Mouse (Mus musculus): ENCODE data around the gene Igsf21. TPM values are rescaled to one million over a fixed set of nuclear protein-coding genes. Genes with fewer than 3 reads are reported as not detected.

The Igsf21 gene
- polyA plus RNA-seq, 1 experiment: 36.1 TPM

DNA sequence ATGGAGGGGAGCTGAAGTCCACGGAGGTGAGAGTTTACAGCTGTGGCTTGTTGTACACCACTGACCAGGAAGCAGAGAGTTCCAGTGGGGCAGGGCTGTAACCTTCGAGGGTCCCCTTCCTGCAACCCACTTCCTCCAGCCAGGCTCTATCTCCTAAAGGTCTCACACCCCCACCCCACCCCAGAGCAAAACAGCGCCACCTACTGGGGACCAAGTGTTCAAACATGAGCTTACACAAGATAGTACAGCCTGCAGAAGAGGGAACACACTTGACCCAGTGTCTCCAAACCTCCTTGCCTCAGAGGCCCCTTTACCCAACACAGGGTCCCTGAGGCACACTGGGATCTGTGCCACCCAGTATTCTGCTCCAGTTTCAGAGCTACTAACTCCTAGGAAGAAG lies 87.0 kb downstream of the Igsf21 start:
- TF ChIP-seq POLR2A (IDR thresholded peaks at IDR 0.05; ENCODE audit: borderline replicate concordance, extremely low read depth, insufficient read depth, insufficient read length, poor library complexity, severe bottlenecking) (no peak), CTCF (IDR thresholded peaks at IDR 0.05; ENCODE audit: borderline replicate concordance, extremely low read depth, insufficient read depth, insufficient read length) (peak; percentile 56; the same call in 1 of the 2 replicates)

DNA sequence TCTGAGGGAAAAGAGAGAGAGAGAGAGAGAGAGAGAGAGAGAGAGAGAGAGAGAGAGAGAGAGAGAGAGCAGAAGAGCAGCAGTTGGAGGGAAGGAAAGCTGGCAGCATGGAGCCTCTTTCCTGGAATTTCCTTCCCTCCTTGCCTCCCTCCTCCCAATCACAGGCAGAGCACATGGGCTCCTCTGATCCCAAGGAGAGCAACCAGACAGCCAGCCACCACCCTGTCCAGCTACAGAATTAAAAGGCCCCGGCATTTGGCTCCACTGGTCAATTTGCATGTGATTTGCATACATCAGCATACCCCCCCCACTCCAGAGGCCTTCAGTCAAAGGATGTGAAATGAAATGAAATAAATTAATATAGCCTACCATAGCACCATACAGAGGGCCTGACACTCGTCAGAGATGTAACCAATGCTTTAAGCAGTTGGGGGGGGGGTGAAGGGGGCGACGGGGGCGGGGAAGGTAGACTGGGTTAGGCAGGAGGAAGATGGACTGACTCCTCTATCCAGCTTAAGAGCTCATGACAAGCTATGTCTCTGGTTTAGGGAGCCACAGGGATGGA lies 91.6 kb downstream of the Igsf21 start:
- TF ChIP-seq CTCF (IDR thresholded peaks at IDR 0.05; ENCODE audit: borderline replicate concordance, extremely low read depth, insufficient read depth, insufficient read length) (no peak), POLR2A (IDR thresholded peaks at IDR 0.05; ENCODE audit: borderline replicate concordance, extremely low read depth, insufficient read depth, insufficient read length, poor library complexity, severe bottlenecking) (no peak)
- DNase-seq (ENCODE audit: low read depth): peak; percentile 75

More for the DNA sequence above, 87.0 kb downstream of the Igsf21 start:
- DNase-seq (ENCODE audit: low read depth): no peak

DNA sequence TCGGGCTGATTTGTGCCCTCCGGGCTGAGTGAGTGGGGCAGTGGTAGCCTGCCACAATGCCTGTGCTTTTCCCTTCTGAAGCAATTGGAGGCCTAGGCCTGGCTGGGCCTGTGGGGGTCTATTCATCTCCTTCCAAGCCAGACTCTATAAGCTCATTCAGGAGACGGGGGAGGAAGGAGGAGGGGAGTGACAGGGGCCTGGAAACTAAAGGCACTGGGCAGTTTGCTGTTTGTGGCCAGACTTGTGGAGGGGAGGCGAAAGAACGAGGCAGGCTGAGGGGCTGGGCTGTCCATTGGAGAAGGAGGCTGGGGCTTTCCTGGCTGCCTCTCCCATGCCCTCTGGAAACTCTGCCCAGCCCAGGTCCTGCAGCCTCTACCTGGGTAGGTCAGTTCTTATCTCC lies 92.1 kb downstream of the Igsf21 start:
- TF ChIP-seq CTCF (IDR thresholded peaks at IDR 0.05; ENCODE audit: borderline replicate concordance, extremely low read depth, insufficient read depth, insufficient read length) (no peak), POLR2A (IDR thresholded peaks at IDR 0.05; ENCODE audit: borderline replicate concordance, extremely low read depth, insufficient read depth, insufficient read length, poor library complexity, severe bottlenecking) (no peak)
- peak; percentile 87 for DNase-seq (ENCODE audit: low read depth)

DNA sequence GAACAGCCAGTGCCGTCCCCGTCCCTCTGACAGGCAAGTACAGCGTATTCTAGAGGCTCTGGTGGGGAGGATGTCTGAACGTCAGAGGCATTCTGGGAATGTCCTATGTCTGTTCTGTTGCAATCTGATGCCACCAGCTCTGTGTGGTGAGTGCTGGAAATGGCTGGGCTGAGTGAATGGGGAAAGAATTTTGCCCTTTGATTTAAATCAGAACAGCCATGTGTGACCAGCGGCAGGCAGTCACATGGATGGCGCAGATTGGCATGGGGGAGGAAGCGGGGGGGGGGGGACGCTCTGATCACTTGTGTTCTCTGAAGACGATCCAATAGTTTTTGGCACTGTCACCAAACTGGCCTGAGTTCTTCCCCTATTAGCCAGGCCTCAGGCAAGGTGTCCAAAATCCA lies 92.9 kb downstream of the Igsf21 start:
- TF ChIP-seq CTCF (IDR thresholded peaks at IDR 0.05; ENCODE audit: borderline replicate concordance, extremely low read depth, insufficient read depth, insufficient read length) (no peak), POLR2A (IDR thresholded peaks at IDR 0.05; ENCODE audit: borderline replicate concordance, extremely low read depth, insufficient read depth, insufficient read length, poor library complexity, severe bottlenecking) (no peak)
- DNase-seq (ENCODE audit: low read depth): peak; percentile 66

DNA sequence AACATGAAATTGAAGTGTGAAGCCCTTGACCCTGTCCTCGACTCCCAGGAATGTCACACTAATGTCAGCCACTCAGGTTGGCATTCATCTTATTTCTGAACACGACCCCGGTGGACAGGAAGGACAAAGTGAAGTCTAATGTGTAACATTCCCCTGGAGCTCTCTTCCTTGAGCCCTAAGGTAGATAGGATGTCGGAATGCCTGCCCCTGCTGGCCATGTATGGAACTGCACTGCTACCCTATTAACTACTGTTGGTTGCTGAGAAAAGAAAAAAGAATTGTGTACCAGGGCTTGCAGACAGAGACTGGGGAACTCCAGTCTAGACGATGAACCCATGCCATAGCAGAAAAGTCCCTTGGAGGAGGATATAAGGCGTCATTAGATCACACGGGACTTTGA lies 93.5 kb downstream of the Igsf21 start:
- peak; percentile 84; the same call in 1 of the 2 replicates for TF ChIP-seq CTCF (IDR thresholded peaks at IDR 0.05; ENCODE audit: borderline replicate concordance, extremely low read depth, insufficient read depth, insufficient read length)
- TF ChIP-seq POLR2A (IDR thresholded peaks at IDR 0.05; ENCODE audit: borderline replicate concordance, extremely low read depth, insufficient read depth, insufficient read length, poor library complexity, severe bottlenecking): no peak
- DNase-seq (ENCODE audit: low read depth): peak; percentile 73

DNA sequence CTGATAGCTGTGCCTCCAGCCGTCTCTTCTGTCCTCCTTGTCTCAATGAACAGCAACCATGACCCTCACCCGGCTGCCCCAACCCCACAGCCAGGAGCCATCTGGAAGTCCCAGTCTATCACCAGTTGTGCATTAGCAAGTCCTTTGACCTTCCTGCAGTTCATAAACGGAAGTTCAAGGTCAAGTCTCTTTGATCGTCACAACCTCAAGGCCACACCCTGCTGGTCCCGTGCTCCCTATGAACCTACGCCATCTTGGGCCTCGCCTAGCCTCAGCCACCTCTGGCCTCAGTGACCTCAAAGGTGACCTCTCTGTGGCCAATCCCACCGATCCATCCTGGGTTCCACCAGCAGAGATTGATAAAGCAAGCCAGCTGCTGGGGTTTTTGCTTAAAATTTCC lies 96.9 kb downstream of the Igsf21 start:
- TF ChIP-seq CTCF (IDR thresholded peaks at IDR 0.05; ENCODE audit: borderline replicate concordance, extremely low read depth, insufficient read depth, insufficient read length) (no peak), POLR2A (IDR thresholded peaks at IDR 0.05; ENCODE audit: borderline replicate concordance, extremely low read depth, insufficient read depth, insufficient read length, poor library complexity, severe bottlenecking) (no peak)
- DNase-seq (ENCODE audit: low read depth): no peak

DNA sequence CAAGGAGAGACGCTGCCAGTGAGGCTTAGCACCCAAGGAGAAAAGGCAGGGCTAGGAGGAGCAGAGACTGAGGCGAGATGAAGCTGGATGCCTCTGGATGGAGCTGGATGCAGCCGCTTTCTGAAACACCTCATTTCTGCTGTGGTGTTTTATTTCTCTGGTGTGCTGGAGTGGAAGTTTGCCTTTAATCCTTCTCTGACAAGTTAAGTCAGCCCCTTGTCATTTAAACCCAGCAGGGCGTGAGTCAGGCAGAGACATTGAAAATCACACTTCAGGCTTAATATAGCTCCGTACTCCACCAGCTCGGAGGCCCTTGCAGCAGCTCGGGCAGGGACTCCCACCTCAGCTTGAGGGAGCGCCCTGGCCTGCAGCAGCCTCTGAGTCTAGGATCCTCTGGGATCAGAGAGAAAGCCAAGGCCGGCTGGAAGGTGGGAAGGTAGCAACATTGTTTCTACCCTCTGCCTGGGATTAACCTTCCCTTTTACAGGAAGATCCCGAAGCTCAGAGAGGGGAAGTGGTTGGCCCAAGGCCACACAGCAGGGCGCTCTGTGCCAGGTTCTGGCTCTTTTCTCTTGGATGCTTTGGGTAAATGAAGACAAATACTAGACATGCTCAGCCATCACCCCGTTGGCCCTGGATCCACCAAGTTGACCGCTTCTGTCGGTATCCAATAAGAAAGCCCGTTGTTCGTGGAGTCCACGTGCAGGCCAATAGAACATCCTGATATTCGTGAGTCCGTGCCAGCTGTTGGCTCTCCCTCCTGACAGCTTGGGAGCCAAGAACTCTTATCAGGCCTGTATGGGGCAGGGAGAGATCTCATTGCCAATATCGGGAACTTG lies 98.5 kb downstream of the Igsf21 start:
- DNase-seq (ENCODE audit: low read depth): peak; percentile 69

DNA sequence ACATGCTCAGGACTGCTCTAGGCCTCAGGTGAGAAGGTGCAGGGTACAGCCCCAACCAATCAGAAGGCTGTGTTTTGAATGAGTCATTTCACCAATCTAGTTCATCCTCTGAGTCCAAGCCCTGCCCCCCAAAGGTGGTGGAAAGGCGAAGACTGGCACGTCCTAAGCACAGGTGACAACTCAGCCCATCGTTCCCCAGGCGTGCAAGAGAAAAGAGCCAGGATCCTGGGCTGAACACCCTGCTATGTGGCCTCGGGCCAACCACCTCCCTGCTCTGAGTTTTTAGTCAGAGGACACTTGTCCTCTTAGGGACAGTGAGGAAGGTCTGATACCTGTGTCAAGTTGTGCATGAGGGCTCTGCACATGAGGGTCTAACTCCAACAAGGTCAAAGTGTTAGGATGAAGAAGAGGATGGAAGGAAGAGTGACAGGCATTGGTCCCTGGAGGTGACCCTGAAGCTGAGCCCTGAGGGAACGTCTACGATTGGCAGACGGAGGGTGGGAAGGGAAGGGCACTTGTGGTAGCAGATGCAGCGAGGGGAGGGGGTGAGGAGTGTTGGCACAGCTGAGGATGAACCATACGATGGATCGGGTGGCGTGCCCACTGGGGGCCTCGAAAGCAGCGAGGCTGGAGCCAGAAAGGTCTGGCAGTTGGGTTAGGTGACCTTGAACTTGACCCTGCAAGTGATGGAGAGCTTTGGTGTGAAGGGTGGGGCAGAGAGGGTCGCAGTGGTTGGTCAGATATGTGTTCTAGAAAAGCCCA lies 99.3 kb downstream of the Igsf21 start:
- TF ChIP-seq POLR2A (IDR thresholded peaks at IDR 0.05; ENCODE audit: borderline replicate concordance, extremely low read depth, insufficient read depth, insufficient read length, poor library complexity, severe bottlenecking) (no peak), CTCF (IDR thresholded peaks at IDR 0.05; ENCODE audit: borderline replicate concordance, extremely low read depth, insufficient read depth, insufficient read length) (no peak)
- peak; percentile 64 for DNase-seq (ENCODE audit: low read depth)

More for the DNA sequence above, 98.5 kb downstream of the Igsf21 start:
- no peak for TF ChIP-seq CTCF (IDR thresholded peaks at IDR 0.05; ENCODE audit: borderline replicate concordance, extremely low read depth, insufficient read depth, insufficient read length)

DNA sequence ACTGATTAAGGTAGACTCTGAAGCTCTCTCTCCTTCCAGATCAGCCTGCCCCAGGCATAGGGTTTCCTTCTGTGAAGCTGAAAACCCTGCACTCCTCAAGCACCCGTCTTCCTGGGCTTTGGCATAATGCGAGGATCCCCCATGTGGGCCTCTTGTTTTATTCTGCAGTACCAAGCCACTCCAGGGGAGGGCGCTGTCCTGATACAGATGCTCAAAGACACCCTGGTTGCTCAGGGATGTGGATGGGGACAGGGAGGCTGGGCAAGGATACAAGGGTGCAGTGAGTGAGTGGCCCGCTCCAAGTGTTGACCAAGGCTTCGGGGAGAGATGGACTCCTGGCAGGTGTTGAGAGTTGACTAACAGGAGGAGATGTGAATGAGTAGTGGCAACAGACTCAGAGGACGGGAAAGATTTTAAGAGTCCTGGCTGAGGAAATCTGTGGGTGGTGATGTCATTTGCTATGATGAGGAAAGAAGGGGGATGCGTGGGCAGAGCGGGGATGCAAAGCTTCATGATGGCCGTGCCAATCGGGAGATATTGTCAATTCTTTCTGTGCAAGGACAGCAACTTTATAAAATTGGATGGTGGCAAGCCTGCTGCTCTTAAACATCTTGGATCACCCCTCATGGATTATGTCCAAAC lies 102.6 kb downstream of the Igsf21 start:
- no peak for DNase-seq (ENCODE audit: low read depth)
- TF ChIP-seq CTCF (IDR thresholded peaks at IDR 0.05; ENCODE audit: borderline replicate concordance, extremely low read depth, insufficient read depth, insufficient read length) (peak; percentile 52; the same call in 1 of the 2 replicates), POLR2A (IDR thresholded peaks at IDR 0.05; ENCODE audit: borderline replicate concordance, extremely low read depth, insufficient read depth, insufficient read length, poor library complexity, severe bottlenecking) (no peak)

DNA sequence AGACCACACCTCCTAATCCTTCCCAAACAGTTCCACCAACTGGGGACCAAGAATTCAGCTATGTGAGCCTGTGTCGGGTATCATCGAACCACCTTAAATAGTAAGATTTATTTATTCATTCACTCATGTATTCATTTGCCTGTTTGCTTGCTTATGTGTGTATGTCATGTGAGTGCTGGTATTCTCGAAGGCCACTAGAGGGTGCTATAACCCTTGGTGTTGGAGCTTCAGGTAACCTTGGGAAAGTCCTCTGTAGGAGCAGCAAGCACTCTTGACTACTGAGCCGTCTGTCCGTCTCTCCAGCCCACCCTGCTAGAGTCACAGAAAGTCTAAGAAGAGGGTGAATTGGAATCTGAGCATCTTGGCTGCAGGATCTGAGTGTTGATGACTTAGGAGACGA lies 103.4 kb downstream of the Igsf21 start:
- DNase-seq (ENCODE audit: low read depth): no peak
- no peak for TF ChIP-seq POLR2A (IDR thresholded peaks at IDR 0.05; ENCODE audit: borderline replicate concordance, extremely low read depth, insufficient read depth, insufficient read length, poor library complexity, severe bottlenecking)
- peak; percentile 27; the same call in 1 of the 2 replicates for TF ChIP-seq CTCF (IDR thresholded peaks at IDR 0.05; ENCODE audit: borderline replicate concordance, extremely low read depth, insufficient read depth, insufficient read length)

DNA sequence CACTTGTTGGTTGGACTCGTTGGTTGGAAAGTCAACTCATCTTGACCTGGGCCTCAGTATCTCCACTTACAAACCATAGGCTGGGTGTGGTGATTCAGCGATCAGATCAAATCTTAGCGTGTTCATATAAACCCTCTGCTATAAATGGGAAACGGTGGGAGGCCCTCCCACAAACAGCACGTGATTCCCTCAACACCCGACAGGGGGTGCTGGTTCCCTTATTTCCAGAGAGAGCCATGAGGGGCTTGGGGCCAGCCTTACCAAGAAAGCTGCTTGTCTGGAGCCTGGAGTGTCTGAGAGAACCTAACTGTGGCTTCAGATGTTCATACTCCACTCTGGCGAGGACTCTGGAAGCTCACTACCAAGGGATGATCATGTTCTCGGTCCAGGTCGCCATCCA lies 106.1 kb downstream of the Igsf21 start:
- DNase-seq (ENCODE audit: low read depth): no peak
- TF ChIP-seq CTCF (IDR thresholded peaks at IDR 0.05; ENCODE audit: borderline replicate concordance, extremely low read depth, insufficient read depth, insufficient read length) (peak; percentile 47; the same call in 1 of the 2 replicates), POLR2A (IDR thresholded peaks at IDR 0.05; ENCODE audit: borderline replicate concordance, extremely low read depth, insufficient read depth, insufficient read length, poor library complexity, severe bottlenecking) (no peak)
